Mouse (Mus musculus): ENCODE data around the gene Gucy1b2.

The Gucy1b2 gene

DNA sequence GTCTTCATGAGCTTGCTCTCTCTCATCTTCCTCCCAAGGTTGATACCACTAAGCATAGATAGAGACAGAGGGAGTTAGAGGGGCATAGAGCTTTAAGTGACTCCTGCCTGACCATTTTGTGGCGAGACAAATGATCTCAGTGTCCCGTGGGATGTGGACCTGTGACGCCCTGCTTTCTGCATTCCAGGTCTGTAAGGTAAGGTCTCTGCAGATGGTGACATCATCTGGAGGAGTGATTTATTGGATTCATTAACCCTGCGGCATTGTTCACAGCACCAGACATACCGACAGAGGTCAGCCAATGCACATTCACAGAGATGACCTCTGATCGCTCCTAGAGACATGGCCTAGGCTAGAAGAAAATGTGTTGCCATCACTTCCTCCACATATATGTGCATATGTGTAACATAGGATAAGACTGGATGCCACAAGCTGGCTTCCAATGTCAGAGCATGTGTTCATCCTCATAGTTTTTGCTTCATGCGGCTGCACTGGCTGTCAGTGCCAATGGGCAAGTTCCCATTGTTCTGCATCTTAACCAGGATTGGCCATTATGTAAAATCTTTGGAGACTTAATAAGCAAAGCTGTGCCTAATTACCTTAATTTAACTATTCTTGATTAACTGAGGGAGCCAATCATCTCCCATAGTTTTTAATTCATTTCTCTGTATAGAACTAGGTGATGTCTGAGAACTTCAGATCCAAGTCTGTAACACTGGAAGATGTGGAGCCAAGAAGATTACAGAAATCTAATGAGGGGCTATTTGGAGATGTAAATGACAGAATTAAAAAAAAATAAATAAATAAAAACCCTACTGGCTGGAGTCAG lies 9.5 kb downstream of the Gucy1b2 start:
- DNase-seq (ENCODE audit: inconsistent age in 2 of 2, low spot score in 1 of 2) = no peak

DNA sequence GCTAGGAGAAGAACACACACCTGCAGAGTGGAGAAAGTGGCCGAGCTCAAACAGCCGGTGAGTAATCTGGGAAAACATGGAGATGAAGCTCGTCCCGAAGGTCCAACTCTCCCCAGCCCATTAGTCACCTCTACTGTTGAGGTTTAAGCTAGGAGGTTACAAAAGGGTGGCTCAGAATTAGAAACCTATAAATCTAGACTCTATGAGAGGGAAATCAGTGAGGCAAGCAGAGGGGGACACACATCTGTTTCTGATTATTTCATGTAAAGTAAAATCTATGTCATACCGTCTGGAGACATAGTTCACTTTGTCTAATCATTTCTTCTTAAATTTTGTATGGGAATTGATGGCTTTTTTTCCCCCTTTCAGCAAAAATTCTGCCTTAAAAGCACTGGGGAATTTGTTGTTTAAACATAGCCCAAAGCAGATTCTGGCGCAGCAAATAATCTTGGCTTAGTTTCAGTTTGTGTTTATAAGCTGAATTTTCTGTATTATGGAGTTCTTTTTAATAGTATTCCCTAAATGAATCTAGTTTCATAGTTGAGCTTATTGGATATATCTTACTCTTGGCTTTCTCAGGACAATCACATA lies 12.2 kb downstream of the Gucy1b2 start:
- DNase-seq (ENCODE audit: inconsistent age in 2 of 2, low spot score in 1 of 2) = no peak

DNA sequence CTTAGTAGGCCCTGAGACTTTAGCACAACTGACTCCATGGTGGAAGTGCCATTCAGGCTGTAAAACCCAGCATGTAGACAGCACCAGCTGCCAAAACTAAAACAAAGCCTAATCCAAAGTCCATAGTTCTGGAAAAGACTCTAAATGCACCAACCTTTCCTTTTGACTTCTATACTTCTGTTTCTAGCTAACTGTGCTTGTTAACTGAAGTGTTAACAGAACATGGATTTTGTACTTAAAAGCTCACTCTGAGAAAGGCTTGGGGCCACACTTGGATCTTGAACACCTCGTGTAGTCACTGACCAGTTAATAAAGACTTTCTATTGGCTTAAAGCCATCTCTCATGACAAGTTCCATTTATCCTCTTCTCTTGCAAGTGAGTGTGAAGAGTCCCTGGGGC lies 13.1 kb downstream of the Gucy1b2 start:
- DNase-seq (ENCODE audit: inconsistent age in 2 of 2, low spot score in 1 of 2) = no peak

DNA sequence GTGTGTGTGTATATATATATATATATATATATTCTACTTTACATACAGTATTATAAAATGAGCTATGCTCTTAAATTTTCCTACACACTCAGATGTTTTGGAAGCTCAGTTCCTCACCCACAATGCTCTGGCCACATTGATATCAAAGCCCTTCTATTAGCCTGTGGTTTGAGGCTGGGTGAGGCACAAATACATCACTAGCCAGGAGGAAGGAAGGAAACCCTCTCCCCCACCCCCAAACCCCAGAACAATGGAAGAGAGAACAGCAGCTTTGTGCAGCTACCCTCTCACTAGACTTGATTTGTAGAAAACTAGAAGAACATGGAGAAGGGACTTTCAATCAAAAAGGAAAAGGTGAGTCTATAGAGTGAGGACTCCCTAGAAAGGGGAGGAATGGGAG lies 16.1 kb downstream of the Gucy1b2 start:
- DNase-seq (ENCODE audit: inconsistent age in 2 of 2, low spot score in 1 of 2) = no peak

GRCm38 (mm10) chr14:62438236-62438635 lies 17.9 kb downstream of the Gucy1b2 start:
- DNase-seq (ENCODE audit: inconsistent age in 2 of 2, low spot score in 1 of 2) = no peak

GRCm38 (mm10) chr14:62437806-62438205 lies 18.3 kb downstream of the Gucy1b2 start:
- no peak for DNase-seq (ENCODE audit: inconsistent age in 2 of 2, low spot score in 1 of 2)

- no peak for DNase-seq (ENCODE audit: inconsistent age in 2 of 2, low spot score in 1 of 2)
Measured at GRCm38 (mm10) chr14:62425277-62425691, 30.8 kb downstream of the Gucy1b2 start.

GRCm38 (mm10) chr14:62422265-62422664 lies 33.8 kb downstream of the Gucy1b2 start:
- no peak for DNase-seq (ENCODE audit: inconsistent age in 2 of 2, low spot score in 1 of 2)

- DNase-seq (ENCODE audit: inconsistent age in 2 of 2, low spot score in 1 of 2) = no peak
Measured at GRCm38 (mm10) chr14:62417501-62417900, 38.6 kb downstream of the Gucy1b2 start.

DNA sequence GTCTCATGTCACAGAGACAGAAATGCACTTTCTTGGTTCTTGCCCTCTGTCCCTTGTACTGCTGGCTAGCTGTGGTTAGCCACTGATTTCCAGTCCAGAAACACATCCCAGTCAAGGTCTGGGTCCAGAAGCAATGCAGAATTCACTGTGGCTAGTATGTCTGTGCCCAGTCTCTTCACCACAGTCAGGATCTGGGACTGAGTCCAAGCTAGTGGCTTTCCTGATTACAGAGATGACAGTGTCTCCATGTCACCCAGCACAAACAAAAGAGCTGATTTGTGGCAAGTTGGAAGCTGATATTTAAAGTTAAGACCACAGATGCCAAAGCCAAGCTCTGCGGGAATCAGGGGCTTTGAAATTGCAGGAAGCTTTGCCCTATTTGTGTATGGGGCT lies 39.4 kb downstream of the Gucy1b2 start:
- peak; percentile 10 to 38 for DNase-seq (ENCODE audit: inconsistent age in 2 of 2, low spot score in 1 of 2)

- no peak for DNase-seq (ENCODE audit: inconsistent age in 2 of 2, low spot score in 1 of 2)
Measured at GRCm38 (mm10) chr14:62416007-62416741, 39.9 kb downstream of the Gucy1b2 start.

DNA sequence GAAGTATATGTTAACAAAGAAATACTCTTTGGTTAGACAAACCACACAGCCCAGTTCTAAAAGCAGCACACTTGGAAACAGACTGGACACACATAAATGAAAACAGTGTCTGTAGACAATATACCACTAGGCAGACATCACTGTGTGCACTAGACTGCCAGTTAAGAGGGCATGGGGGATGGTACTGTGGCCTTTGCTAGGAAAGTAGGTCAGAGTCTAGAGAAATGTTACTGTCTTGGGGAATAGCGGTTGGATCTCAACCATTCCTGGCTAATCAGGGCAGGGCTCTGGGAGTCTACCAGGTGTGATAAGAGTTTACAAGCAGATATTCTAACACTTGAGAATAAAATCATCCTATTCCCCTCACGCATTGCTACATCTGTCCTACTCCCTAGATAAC lies 60.7 kb downstream of the Gucy1b2 start:
- DNase-seq (ENCODE audit: inconsistent age in 2 of 2, low spot score in 1 of 2) = no peak

- DNase-seq (ENCODE audit: inconsistent age in 2 of 2, low spot score in 1 of 2) = no peak
Measured at GRCm38 (mm10) chr14:62392754-62393153, 63.3 kb downstream of the Gucy1b2 start.

- DNase-seq (ENCODE audit: inconsistent age in 2 of 2, low spot score in 1 of 2) = no peak
Measured at GRCm38 (mm10) chr14:62389729-62390536, 66.2 kb downstream of the Gucy1b2 start.

DNA sequence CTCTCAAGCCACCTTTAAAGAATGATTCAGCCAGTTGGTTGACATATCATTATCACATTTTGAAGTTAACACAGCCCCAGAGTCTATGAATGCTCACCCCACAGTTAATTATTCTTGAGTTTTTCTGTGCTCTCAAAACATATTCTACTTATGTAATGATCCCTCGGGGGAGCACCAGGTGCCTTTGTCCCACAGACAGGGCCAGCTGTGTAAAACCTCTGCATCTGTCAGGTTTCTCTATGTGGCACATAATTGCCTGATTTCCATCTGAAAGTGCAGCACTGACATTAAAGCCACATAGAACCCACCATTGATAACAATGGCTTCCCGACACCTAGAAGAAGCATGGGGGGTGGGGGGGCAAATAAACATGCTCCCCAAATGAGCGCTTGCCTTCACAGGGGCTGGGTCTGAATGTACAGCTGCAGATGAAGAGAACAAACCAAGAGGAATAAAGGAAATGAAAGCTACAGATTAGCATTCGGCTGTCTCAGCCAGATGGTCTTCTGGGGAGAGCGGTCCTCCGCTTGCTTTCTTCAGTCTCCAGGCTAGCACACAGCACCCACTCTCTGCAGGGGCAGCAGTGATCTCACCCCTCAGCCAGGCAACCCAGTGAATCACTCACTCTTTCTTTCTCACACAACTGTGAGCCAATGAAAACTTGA lies 66.9 kb downstream of the Gucy1b2 start:
- DNase-seq (ENCODE audit: inconsistent age in 2 of 2, low spot score in 1 of 2) = no peak

DNA sequence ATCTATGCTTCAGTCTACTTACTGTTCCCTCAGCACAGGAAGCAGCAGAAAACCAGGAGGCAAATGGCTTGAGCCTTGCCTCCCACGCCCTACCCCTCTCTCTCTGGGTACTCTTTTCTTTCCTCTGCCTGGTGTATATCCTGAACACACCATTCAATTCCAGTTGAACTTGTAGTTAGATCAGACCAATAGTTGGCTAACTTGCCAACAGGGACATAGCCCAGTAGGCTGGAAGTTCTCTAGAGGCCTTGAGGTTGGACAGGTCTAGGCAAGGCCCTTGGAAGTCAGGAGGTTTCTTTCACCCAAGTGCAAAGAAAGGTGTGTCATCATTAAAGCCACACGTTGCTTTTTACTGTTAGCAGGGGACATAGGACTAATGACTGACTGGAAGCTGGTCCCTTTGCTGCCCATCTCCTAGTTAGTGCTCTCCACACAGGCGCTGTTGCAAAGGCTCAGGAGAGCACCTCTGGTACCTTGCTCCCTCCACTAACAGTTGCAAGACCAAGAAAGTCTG lies 72.2 kb downstream of the Gucy1b2 start:
- DNase-seq (ENCODE audit: inconsistent age in 2 of 2, low spot score in 1 of 2) = no peak

GRCm38 (mm10) chr14:62383109-62383508 lies 73.0 kb downstream of the Gucy1b2 start:
- DNase-seq (ENCODE audit: inconsistent age in 2 of 2, low spot score in 1 of 2) = no peak

- no peak for DNase-seq (ENCODE audit: inconsistent age in 2 of 2, low spot score in 1 of 2)
Measured at GRCm38 (mm10) chr14:62380606-62381005, 75.5 kb downstream of the Gucy1b2 start.

GRCm38 (mm10) chr14:62379391-62379790 lies 76.7 kb downstream of the Gucy1b2 start:
- no peak for DNase-seq (ENCODE audit: inconsistent age in 2 of 2, low spot score in 1 of 2)

- DNase-seq (ENCODE audit: inconsistent age in 2 of 2, low spot score in 1 of 2) = no peak
Measured at GRCm38 (mm10) chr14:62376115-62376514, 80.0 kb downstream of the Gucy1b2 start.
